Mouse (Mus musculus): ENCODE results near the gene Rpl29. TPM values are rescaled to one million over a fixed set of nuclear protein-coding genes. Genes with fewer than 3 reads are reported as not detected.

Rpl29 gene
- polyA plus RNA-seq, 1 experiment from 2014 or later = 881 TPM

DNA sequence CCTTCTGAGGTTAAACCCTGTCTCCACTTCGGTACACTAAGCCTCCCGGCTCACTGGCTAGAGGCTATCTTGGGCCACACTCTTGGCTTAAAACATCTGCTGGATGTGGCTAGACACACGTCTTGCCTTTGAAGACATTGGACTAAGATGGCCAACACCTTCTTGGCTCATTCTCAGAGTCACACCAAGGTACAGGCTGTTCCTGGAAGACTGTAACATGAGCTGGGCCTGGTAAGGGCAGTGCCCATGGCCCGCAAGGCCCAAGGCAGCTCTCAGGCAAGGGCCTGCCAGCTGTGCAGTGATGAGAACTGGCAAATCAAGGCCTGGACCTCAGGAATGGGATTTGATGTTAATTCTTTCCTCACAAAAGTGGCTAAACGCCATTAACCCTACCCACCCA lies 15.6 kb upstream of the Rpl29 start:
- 84% methylated on average over 5 of the region's 5 CpGs for WGBS
- no peaks in the 10 kb centered on the region for H3K36me3 ChIP-seq (ENCODE audit: control insufficient read depth, insufficient read depth, low read length)
- H3K9ac ChIP-seq (ENCODE audit: low read length) = no peak overlapping the region
- no peak overlapping the region for H3K4me2 ChIP-seq (ENCODE audit: low read depth, low read length)
- peaks cover 15% of the 10 kb centered on the region for H3K4me1 ChIP-seq (ENCODE audit: control insufficient read depth, insufficient read depth, low read length)
- no peaks in the 10 kb centered on the region for H3K9me3 ChIP-seq (replicated peaks; ENCODE audit: control insufficient read depth, low read length)
- no peak overlapping the region for H3K4me3 ChIP-seq (replicated peaks; ENCODE audit: low read length)
- no peak for ATAC-seq (ENCODE audit: insufficient read depth, low FRiP score)
- no peak overlapping the region for H3K27ac ChIP-seq (ENCODE audit: low read length)
- no peaks in the 10 kb centered on the region for H3K27me3 ChIP-seq (ENCODE audit: control insufficient read depth, insufficient read depth, low read length)

GRCm38 (mm10) chr9:106416826-106417225 lies 12.4 kb upstream of the Rpl29 start:
- H3K9ac ChIP-seq (ENCODE audit: low read length) = no peak overlapping the region
- H3K4me3 ChIP-seq (replicated peaks; ENCODE audit: low read length) = no peak overlapping the region
- ATAC-seq (ENCODE audit: insufficient read depth, low FRiP score) = no peak
- H3K9me3 ChIP-seq (replicated peaks; ENCODE audit: control insufficient read depth, low read length) = no peaks in the 10 kb centered on the region
- H3K36me3 ChIP-seq (ENCODE audit: control insufficient read depth, insufficient read depth, low read length) = no peaks in the 10 kb centered on the region
- no peak overlapping the region for H3K4me2 ChIP-seq (ENCODE audit: low read depth, low read length)
- peaks cover 31% of the 10 kb centered on the region for H3K4me1 ChIP-seq (ENCODE audit: control insufficient read depth, insufficient read depth, low read length)
- H3K27ac ChIP-seq (ENCODE audit: low read length) = no peak overlapping the region
- 86% methylated on average over 6 of the region's 6 CpGs for WGBS
- H3K27me3 ChIP-seq (ENCODE audit: control insufficient read depth, insufficient read depth, low read length) = no peaks in the 10 kb centered on the region; the same call in 1 of the 2 replicates

DNA sequence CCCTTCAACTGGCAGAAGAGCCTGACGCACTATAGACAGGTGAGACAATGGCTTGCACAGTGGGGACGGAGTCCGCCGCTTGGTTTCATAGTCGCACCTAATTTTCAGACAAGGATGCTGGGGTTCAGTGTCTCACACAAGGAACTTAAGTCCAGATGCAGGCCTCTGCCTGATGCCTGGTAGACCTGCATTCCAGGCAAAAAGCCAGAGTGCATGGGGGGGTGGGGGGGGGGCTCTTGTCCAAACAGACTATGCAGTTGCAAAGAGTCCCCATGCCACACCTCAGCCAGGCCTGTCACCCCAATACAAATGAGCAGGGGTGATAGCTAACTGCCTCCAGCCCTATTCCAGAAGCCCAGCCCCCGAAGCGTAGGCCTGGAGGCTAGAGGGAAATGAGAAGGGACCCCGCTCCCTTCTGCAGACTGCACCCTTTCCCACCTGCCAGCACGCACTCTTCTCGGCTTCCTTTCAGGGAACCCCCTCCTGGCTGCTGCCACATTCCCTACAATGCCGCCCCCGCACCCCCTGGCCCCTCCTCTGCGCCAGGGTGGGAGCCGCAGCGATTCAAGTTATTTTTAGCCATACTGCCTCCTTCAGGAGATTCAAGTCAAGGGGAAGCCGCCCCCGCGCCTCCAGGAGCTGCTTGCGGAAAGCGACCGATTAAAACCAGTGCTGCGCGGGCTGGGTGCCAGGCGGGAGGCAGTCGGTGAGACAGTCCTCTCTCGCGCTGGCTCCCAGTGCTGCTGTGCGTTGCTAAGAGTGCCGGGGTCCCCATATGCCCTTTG lies 11.2 kb upstream of the Rpl29 start:
- 15% methylated on average over 29 of the region's 29 CpGs for WGBS
- H3K27ac ChIP-seq (ENCODE audit: low read length) = no peak overlapping the region; the same call in 1 of the 2 replicates
- peaks cover 31% of the 10 kb centered on the region for H3K4me1 ChIP-seq (ENCODE audit: control insufficient read depth, insufficient read depth, low read length)
- H3K4me2 ChIP-seq (ENCODE audit: low read depth, low read length) = peak overlapping the region; percentile 69
- peak overlapping the region; percentile 31 for H3K4me3 ChIP-seq (replicated peaks; ENCODE audit: low read length)
- H3K36me3 ChIP-seq (ENCODE audit: control insufficient read depth, insufficient read depth, low read length) = no peaks in the 10 kb centered on the region
- no peaks in the 10 kb centered on the region for H3K9me3 ChIP-seq (replicated peaks; ENCODE audit: control insufficient read depth, low read length)
- ATAC-seq (ENCODE audit: insufficient read depth, low FRiP score) = peak; percentile 74; the same call in 1 of the 2 replicates
- H3K9ac ChIP-seq (ENCODE audit: low read length) = peak overlapping the region; percentile 52
- no peaks in the 10 kb centered on the region; the same call in 1 of the 2 replicates for H3K27me3 ChIP-seq (ENCODE audit: control insufficient read depth, insufficient read depth, low read length)

- Histone ChIP-seq H3K27ac (ENCODE audit: low read length) (no peak overlapping the region), H3K9me3 (replicated peaks; ENCODE audit: control insufficient read depth, low read length) (no peaks in the 10 kb centered on the region), H3K9ac (ENCODE audit: low read length) (peak overlapping the region; percentile 37), H3K4me1 (ENCODE audit: control insufficient read depth, insufficient read depth, low read length) (peaks cover 31% of the 10 kb centered on the region), H3K4me3 (replicated peaks; ENCODE audit: low read length) (no peak overlapping the region), H3K4me2 (ENCODE audit: low read depth, low read length) (0 out of 2 replicates have a peak overlapping the region, but pooled peaks have one; percentile 19), H3K36me3 (ENCODE audit: control insufficient read depth, insufficient read depth, low read length) (no peaks in the 10 kb centered on the region), H3K27me3 (ENCODE audit: control insufficient read depth, insufficient read depth, low read length) (no peaks in the 10 kb centered on the region; the same call in 1 of the 2 replicates)
- ATAC-seq (ENCODE audit: insufficient read depth, low FRiP score) = no peak
- 2% methylated on average over 2 of the region's 2 CpGs for WGBS
These were observed 8.6 kb upstream of the Rpl29 start for GRCm38 (mm10) chr9:106420608-106421007.

DNA sequence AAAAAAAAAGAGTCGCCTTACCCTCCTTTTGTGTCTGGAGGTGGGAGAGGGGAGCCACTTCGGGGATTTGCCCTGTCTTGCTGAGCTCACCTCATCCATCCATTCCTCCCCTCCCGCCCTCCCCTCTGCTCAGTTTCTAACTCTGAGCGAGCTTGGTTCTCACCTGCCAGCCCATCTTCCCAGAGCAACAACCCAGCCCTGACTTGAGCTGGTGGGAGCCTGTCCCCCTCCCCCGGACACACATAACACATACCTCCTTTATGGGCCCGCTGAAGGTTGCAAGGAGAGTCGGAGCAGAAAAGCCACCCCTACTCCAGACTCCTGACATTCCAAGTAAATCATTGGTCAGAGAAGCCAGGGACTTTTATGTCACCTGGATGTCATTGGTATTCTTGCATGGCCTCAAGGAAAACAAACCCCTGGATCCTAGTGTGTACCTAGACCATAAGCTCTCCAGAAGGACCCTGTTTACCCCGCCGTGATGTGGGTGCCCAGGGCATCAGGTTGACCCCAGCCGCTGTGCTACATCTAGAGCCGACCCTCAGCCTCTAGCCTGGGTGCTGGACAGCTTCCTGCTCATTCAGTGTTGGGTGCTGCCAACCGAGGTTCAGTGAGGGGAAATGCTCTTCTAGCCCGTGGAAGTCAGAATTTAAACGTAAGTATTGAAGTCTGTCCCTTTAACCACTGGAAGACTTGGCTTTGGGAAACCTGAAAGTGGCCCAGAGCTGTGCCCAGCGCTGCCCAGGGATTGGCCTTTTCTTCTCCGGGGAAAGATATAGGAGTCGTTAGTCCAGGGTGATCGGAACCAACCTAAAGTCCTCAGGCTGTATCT lies 8.0 kb upstream of the Rpl29 start:
- H3K27ac ChIP-seq (ENCODE audit: low read length) = no peak overlapping the region
- peak overlapping the region; percentile 19; the same call in 1 of the 2 replicates for H3K4me3 ChIP-seq (replicated peaks; ENCODE audit: low read length)
- H3K36me3 ChIP-seq (ENCODE audit: control insufficient read depth, insufficient read depth, low read length) = no peaks in the 10 kb centered on the region
- H3K4me1 ChIP-seq (ENCODE audit: control insufficient read depth, insufficient read depth, low read length) = peaks cover 31% of the 10 kb centered on the region
- peak overlapping the region; percentile 41 for H3K4me2 ChIP-seq (ENCODE audit: low read depth, low read length)
- no peaks in the 10 kb centered on the region for H3K9me3 ChIP-seq (replicated peaks; ENCODE audit: control insufficient read depth, low read length)
- H3K27me3 ChIP-seq (ENCODE audit: control insufficient read depth, insufficient read depth, low read length) = no peaks in the 10 kb centered on the region; the same call in 1 of the 2 replicates
- peak overlapping the region; percentile 37; the same call in 1 of the 2 replicates for H3K9ac ChIP-seq (ENCODE audit: low read length)
- no peak for ATAC-seq (ENCODE audit: insufficient read depth, low FRiP score)
- WGBS = 10% methylated on average over 18 of the region's 18 CpGs

- H3K4me2 ChIP-seq (ENCODE audit: low read depth, low read length) = peak overlapping the region; percentile 41
- no peaks in the 10 kb centered on the region; the same call in 1 of the 2 replicates for H3K27me3 ChIP-seq (ENCODE audit: control insufficient read depth, insufficient read depth, low read length)
- peak; percentile 61; the same call in 1 of the 2 replicates for ATAC-seq (ENCODE audit: insufficient read depth, low FRiP score)
- H3K4me1 ChIP-seq (ENCODE audit: control insufficient read depth, insufficient read depth, low read length) = peaks cover 31% of the 10 kb centered on the region
- peak overlapping the region; percentile 37; the same call in 1 of the 2 replicates for H3K9ac ChIP-seq (ENCODE audit: low read length)
- 1% methylated on average over 3 of the region's 3 CpGs for WGBS
- peak overlapping the region; percentile 19; the same call in 1 of the 2 replicates for H3K4me3 ChIP-seq (replicated peaks; ENCODE audit: low read length)
- H3K27ac ChIP-seq (ENCODE audit: low read length) = no peak overlapping the region
- H3K9me3 ChIP-seq (replicated peaks; ENCODE audit: control insufficient read depth, low read length) = no peaks in the 10 kb centered on the region
- H3K36me3 ChIP-seq (ENCODE audit: control insufficient read depth, insufficient read depth, low read length) = no peaks in the 10 kb centered on the region
These were observed 7.4 kb upstream of the Rpl29 start for GRCm38 (mm10) chr9:106421865-106422160.

GRCm38 (mm10) chr9:106428719-106429220 lies 484 bp upstream of the Rpl29 start:
- H3K9ac ChIP-seq (ENCODE audit: low read length) = peak overlapping the region; percentile 82
- peak overlapping the region; percentile 98 for H3K27ac ChIP-seq (ENCODE audit: low read length)
- peak overlapping the region; percentile 94 for H3K4me3 ChIP-seq (replicated peaks; ENCODE audit: low read length)
- H3K4me1 ChIP-seq (ENCODE audit: control insufficient read depth, insufficient read depth, low read length) = peaks cover 15% of the 10 kb centered on the region
- H3K36me3 ChIP-seq (ENCODE audit: control insufficient read depth, insufficient read depth, low read length) = peaks cover 23% of the 10 kb centered on the region; the same call in 1 of the 2 replicates
- peak overlapping the region; percentile 88 for H3K4me2 ChIP-seq (ENCODE audit: low read depth, low read length)
- peak; percentile 55 for ATAC-seq (ENCODE audit: insufficient read depth, low FRiP score)
- no peaks in the 10 kb centered on the region for H3K27me3 ChIP-seq (ENCODE audit: control insufficient read depth, insufficient read depth, low read length)
- no peaks in the 10 kb centered on the region for H3K9me3 ChIP-seq (replicated peaks; ENCODE audit: control insufficient read depth, low read length)
- 11% methylated on average over 11 of the region's 11 CpGs for WGBS

DNA sequence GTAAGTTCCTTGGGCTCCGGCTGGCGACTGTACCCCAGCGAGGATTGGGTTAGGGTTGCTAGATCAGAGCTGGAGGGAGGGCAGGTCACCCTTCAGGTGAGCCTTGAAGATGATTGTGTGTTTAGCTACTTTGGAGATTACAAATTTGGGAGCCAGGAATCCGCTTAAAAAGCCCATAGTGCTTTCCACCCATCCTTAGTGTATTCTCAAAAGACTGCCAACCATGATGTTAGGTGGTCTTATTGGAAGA lies 686 bp downstream of the Rpl29 start:
- peaks cover 23% of the 10 kb centered on the region; the same call in 1 of the 2 replicates for H3K36me3 ChIP-seq (ENCODE audit: control insufficient read depth, insufficient read depth, low read length)
- peak overlapping the region; percentile 71 for H3K4me2 ChIP-seq (ENCODE audit: low read depth, low read length)
- WGBS = under 1% methylated on average over 4 of the region's 4 CpGs
- H3K27ac ChIP-seq (ENCODE audit: low read length) = peak overlapping the region; percentile 92
- no peaks in the 10 kb centered on the region for H3K9me3 ChIP-seq (replicated peaks; ENCODE audit: control insufficient read depth, low read length)
- peaks cover 15% of the 10 kb centered on the region for H3K4me1 ChIP-seq (ENCODE audit: control insufficient read depth, insufficient read depth, low read length)
- H3K27me3 ChIP-seq (ENCODE audit: control insufficient read depth, insufficient read depth, low read length) = no peaks in the 10 kb centered on the region
- ATAC-seq (ENCODE audit: insufficient read depth, low FRiP score) = no peak
- peak overlapping the region; percentile 94 for H3K4me3 ChIP-seq (replicated peaks; ENCODE audit: low read length)
- peak overlapping the region; percentile 98 for H3K9ac ChIP-seq (ENCODE audit: low read length)

DNA sequence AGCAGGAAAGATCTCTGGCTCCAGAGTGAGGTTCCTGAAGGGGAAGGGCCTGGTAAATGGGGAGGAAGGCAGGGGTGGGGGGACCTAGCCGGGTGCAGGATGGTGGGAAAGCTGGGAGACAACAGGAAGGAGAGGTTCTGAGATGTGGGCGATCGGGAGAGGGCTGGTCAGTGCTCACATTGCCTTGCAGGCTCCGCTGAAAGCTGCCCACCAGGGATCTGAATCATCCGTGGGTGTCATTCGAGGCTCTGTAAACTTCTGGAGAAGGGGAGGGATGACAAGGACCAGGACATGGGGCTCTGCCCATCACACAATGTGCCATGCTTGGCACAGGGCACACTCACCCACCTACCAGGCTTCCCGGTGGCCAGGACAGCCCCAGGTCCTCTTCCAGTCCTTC lies 4.1 kb downstream of the Rpl29 start:
- Histone ChIP-seq H3K4me3 (replicated peaks; ENCODE audit: low read length) (no peak overlapping the region), H3K9ac (ENCODE audit: low read length) (no peak overlapping the region), H3K4me1 (ENCODE audit: control insufficient read depth, insufficient read depth, low read length) (peaks cover 32% of the 10 kb centered on the region), H3K36me3 (ENCODE audit: control insufficient read depth, insufficient read depth, low read length) (peaks cover 23% of the 10 kb centered on the region; the same call in 1 of the 2 replicates), H3K9me3 (replicated peaks; ENCODE audit: control insufficient read depth, low read length) (no peaks in the 10 kb centered on the region), H3K27ac (ENCODE audit: low read length) (no peak overlapping the region), H3K27me3 (ENCODE audit: control insufficient read depth, insufficient read depth, low read length) (no peaks in the 10 kb centered on the region), H3K4me2 (ENCODE audit: low read depth, low read length) (no peak overlapping the region)
- 72% methylated on average over 7 of the region's 7 CpGs for WGBS
- ATAC-seq (ENCODE audit: insufficient read depth, low FRiP score) = no peak
